Mouse (Mus musculus) adrenal gland, adult 2 months (tissue): ENCODE measurements around the gene Tmem267. TPM values are rescaled to one million over a fixed set of nuclear protein-coding genes. Genes with fewer than 3 reads are reported as not detected.
"Not testable (repeated sequence)": the region's sequence is repeated elsewhere in the genome, so short reads cannot be mapped to it uniquely, and the experiment has no call there.

Source experiments
- DNase-seq: peaks from one replicate; pipeline ENCODE4 v3.0.0; 2021
- long read RNA-seq: library from polyadenylated mRNA; stranded (forward); transcript quantifications from one replicate; pipeline ENCODE4 v2.0.0, GENCODE M21; 2021
- polyA plus RNA-seq: library from polyadenylated mRNA; depleted of rRNA; stranded (reverse); fragments of >200 nt; gene quantifications from 2 replicates; pipeline ENCODE4 v1.2.3, GENCODE M21; 2012; rRNA removed
- total RNA-seq, 2 experiments: library from RNA; stranded (reverse); gene quantifications; 2 replicates each; pipeline ENCODE4 v1.2.3; 2021

The Tmem267 gene
- total RNA-seq = 10 to 100 TPM; 10.7 to 11.5 TPM
- polyA plus RNA-seq = 6.6 and 6.7 TPM in 2 replicates
- long read RNA-seq, partial matches to known transcripts = 0 of 3 reads
- long read RNA-seq, other reads (novel, unspliced or antisense) = 2 of 3 reads

DNA sequence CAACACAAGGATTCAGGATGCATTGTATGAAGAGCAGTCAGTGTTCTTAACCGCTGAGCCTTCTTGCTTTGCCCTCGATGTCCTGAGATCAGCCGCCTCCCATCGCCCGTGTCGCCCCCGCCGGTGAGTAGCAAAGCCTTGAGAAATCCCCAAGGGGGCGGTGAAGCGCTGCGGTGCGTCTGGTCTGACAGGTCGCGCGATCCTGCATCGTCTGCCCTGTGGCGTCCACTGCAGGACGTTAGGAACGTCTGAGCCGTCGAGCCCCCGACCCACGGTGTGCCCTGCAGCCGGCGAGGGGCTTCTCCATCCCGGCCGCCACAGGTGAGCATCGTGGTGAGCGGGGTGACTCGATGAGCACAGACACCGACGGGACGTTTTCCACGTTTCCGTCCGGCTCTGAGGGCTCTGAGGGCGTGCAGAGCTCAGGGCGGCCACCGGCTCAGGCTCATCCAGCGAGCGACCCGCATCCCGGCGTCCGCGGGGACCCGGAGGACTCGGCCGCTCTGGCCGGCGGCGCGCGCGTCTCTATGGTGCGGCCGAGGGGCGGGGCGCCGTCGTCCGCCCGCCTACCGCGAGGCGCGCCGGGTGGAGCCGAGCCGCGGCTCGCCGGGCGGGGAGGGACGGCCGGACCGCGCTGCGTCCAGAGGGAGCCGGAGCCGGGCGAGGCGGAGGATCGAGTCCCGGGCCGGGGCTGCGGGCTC is at the start of gene Tmem267, which contains the start of gene 3110070M22Rik:
Gene Tmem267, plus strand, starts transcription at position 160 of the 701 bp plus-strand sequence.
Gene 3110070M22Rik, minus strand, starts transcription at position 504 of the 701 bp plus-strand sequence.
- peak; percentile 92 for DNase-seq

DNA sequence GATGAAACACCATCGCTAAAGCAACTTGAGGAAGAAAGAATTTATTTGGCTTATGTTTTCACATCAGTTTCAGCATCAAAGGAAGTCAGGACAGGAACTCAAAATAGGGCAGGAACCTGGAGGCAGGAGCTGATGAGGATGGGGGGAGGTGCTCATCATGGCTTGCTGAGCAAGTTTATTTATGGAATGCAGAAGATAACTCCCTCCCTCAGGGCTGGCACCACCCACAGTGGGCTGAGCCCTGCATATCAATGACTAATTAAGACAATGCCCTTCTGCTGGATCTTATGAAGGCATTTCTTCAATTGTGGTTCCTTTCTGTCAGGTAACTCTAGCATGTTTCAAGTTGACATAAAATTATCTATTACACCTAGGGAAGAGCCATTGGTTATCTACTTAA is 45.6 kb upstream of the Tmem267 start:
- DNase-seq = no peak

GRCm38 (mm10) chr13:119453563-119453962 is 34.3 kb upstream of the Tmem267 start:
- no peak for DNase-seq

DNA sequence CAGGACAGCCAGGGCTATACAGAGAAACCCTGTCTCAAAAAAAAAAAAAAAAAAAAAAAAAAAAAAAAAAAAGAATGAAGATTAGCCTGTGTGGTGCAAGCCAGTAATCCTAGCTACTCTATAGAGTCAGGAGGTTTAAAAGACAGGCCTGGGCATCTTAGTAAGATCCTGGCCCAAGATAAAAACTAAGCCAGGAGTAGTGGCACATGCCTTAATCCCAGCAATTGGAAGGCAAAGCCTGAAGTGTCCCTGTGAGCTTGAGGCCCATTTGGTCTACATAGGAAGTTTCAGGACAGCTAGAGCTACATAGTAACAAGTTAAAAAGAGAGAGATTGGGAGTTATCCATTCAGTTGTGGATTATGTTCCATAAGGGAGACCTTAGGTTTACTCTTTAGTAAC is 32.8 kb upstream of the Tmem267 start:
- no peak for DNase-seq

- no peak for DNase-seq
Measured at GRCm38 (mm10) chr13:119456342-119456741, 31.5 kb upstream of the Tmem267 start.

DNA sequence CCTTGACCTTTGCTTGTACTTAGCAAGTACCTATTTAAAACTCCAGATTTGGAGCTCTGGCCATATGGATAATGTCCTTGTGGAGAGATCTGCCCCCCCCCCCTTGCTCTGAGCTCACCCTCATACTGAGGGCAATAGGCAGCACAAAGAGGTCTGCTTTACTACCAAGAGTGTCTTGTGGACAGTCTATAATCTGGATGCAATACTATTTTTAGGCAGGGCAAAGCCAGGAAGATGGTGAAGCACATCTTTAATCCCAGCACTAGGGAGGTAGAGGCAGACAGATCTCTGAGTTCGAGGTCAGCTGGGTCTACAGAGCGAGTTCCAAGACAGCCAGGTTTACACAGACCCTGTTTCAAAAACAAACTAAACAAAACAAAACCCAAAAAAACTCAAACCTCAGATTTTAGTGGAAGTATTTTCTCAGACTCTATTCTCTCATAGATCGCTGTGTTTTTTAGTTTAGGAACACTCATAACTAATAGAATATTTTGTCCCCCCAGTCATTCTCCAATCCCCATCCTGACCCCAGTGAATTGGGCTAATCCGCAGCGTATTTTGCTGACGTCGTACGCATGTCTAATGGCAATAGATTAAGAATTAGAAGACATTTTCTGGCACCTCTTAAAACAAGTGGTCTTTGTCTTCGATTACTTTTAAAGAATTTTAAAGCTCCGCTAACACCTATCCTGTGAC is 25.8 kb upstream of the Tmem267 start:
- no peak for DNase-seq

- DNase-seq = peak; percentile 90
Measured at GRCm38 (mm10) chr13:119462596-119463560, 25.0 kb upstream of the Tmem267 start, which contains the start of gene 4833420G17Rik. TSS of gene 4833420G17Rik (plus strand) at chr13:119462768.

GRCm38 (mm10) chr13:119476631-119477030 is 11.2 kb upstream of the Tmem267 start:
- no peak for DNase-seq

DNA sequence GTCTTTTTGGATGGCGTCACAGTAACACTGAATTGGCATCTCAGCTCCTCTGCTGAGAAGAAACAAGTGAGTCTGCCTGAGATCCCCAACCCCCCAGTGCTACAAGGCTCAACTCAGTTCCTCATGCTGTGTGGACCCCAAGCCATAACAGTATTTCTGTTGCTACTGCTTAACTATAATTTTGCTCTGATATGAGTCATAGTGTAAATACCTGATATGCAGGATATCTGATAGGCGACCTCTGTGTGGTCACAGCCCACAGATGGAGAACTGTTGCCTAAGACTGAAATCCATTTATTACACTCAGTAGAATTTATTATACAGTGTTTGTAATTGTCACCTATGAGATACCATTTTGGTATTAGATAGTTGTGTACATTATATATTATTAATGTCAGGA is 10.1 kb upstream of the Tmem267 start:
- no peak for DNase-seq

- DNase-seq = no peak
Measured at GRCm38 (mm10) chr13:119487354-119487753, 485 bp upstream of the Tmem267 start.

DNA sequence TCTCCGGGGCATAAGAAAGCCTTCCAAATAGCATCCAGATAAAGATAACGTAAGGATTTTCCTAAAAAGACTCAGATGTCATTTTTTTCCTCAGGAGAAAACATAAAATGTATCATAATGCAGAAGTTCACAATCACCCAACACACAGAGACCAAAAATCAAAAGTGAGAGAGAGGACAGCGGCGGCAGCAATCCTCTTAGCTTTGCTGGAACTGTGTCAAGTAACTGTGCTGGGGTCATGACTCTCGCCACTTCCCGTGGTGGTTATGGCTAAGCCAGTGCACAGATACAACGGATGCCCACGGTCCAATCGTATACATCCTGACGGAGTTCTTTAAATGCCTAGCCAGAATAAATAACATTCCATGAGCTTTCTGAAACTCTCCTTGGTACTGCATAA is 4.2 kb downstream of the Tmem267 start:
- not testable (repeated sequence) for DNase-seq

DNA sequence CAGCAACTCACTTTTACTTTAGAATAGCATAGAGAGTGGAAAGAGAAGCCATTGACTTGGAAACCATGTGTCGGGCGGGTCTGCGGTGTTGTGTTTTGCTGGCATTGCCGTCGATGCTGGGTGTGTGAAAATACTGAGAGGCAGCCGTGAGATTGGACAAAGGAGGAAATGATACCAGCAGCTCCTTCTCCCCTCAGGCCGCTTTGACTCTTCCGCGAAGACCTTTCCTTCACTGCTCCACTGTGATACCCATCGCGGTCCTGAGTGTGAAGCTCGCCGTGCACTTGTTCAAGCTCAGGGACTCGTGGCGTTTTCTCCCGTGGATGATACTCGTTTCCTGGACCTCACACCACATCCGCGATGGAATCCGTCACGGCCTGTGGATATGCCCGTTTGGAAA is 7.1 kb downstream of the Tmem267 start:
- DNase-seq = not testable (repeated sequence)

DNA sequence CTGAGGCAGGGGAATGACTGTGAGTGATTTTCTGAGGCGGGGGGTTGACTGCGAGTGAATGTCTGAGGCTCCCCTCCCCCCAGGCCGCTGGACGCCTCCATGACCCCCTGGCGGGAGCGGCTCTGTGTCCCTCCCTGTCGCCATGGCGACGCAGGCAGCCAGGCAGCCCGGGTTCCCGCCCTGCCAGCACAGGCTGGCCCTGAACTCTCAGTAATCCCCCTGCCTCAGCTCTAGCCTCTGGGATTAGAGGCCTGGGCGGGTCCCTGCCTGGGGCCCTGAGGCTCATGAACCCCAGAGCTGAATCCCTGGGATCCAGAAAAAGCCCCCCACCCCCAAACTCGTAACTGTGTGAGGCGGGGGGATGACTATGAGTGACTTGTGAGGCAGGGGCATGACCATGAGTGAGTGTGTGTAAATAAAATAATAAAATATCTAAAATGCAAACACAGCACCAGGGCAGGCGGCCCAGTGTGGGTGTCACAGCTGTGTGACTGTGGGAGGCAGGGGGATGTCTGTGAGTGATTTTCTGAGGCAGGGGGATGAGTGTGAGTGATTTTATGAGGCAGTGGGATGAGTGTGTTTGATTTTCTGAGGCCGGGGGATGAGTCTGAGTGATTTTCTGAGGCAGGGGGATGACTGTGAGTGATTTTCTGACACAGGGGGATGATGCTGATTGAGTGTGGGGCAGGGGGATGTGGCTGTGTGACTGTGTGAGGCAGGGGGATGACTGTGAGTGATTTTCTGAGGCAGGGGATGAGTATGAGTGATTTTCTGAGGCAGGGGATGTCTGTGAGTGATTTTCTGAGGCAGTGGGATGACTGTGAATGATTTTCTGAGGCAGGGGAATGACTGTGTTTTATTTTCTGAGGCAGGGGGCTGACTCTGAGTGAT is 108.7 kb downstream of the Tmem267 start:
- peak; percentile 29 for DNase-seq

DNA sequence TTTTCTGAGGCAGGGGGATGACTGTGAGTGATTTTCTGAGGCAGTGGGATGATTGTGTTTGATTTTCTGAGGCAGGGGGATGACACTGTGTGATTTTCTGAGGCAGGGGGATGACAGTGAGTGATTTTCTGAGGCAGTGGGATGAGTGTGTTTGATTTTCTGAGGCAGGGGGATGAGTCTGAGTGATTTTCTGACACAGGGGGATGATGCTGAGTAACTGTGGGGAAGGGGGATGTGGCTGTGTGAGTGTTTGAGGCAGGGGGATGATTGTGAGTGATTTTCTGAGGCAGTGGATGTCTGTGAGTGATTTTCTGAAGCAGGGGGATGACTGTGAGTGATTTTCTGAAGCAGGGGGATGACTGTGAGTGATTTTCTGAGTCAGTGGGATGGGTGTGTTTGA is 110.6 kb downstream of the Tmem267 start:
- not testable (repeated sequence) for DNase-seq

DNA sequence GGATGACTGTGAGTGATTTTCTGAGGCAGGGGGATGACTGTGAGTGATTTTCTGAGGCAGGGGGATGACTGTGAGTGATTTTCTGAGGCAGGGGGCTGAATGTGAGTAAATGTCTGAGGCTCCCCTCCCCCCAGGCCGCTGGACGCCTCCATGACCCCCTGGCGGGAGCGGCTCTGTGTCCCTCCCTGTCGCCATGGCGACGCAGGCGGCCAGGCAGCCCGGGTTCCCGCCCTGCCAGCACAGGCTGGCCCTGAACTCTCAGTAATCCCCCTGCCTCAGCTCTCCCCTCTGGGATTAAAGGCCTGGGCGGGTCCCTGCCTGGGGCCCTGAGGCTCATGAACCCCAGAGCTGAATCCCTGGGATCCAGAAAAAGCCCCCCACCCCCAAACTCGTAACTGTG is 111.2 kb downstream of the Tmem267 start:
- DNase-seq = peak; percentile 41

DNA sequence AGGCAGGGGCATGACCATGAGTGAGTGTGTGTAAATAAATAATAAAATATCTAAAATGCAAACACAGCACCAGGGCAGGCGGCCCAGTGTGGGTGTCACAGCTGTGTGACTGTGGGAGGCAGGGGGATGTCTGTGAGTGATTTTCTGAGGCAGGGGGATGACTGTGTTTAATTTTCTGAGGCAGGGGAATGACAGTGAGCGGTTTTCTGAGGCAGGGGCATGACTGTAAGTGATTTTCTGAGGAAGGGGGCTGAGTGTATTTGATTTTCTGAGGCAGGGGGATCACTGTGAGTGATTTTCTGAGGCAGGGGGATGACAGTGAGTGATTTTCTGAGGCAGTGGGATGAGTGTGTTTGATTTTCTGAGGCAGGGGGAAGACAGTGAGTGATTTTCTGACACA is 111.7 kb downstream of the Tmem267 start:
- DNase-seq = not testable (repeated sequence)

GRCm38 (mm10) chr13:119600166-119600565 is 112.3 kb downstream of the Tmem267 start:
- DNase-seq = peak; percentile 31

DNA sequence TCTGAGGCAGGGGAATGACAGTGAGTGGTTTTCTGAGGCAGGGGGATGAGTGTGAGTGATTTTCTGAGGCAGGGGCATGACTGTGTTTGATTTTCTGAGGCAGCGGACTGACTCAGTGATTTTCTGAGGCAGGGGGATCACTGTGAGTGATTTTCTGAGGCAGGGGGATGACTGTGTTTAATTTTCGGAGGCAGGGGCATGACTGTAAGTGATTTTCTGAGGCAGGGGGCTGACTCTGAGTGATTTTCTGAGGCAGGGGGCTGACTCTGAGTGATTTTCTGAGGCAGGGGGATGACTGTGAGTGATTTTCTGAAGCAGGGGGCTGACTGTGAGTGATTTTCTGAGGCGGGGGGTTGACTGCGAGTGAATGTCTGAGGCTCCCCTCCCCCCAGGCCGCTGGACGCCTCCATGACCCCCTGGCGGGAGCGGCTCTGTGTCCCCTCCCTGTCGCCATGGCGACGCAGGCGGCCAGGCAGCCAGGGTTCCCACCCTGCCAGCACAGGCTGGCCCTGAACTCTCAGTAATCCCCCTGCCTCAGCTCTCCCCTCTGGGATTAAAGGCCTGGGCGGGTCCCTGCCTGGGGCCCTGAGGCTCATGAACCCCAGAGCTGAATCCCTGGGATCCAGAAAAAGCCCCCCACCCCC is 115.0 kb downstream of the Tmem267 start:
- DNase-seq = peak; percentile 50

DNA sequence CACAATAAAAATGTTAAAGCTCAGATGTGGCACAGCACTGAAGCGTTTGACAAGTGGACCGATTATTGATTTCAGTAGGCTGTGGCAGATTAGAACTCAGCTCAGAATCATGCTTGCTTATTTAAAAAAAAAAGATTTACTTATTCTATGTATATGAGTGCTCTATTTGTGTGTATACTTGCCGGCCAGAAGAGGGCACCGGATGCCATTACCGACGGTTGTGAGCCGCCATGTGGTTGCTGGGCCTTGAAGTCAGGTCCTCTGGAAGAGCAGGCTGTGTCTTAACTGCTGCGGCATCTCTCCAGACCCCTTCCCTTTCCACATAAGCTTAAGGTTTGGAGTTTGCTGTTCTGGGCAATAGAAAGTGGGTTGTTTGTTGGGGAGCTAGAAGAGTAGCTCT is 116.1 kb downstream of the Tmem267 start:
- not testable (repeated sequence) for DNase-seq

GRCm38 (mm10) chr13:119604322-119604721 is 116.5 kb downstream of the Tmem267 start:
- not testable (repeated sequence) for DNase-seq
